Mouse (Mus musculus) embryonic facial prominence, embryonic 11.5 days (tissue): ENCODE measurements around the gene Gtf3c2. TPM values are rescaled to one million over a fixed set of nuclear protein-coding genes. Genes with fewer than 3 reads are reported as not detected.

Source experiments
- ATAC-seq: fragments of 200-750 bp; cut with Nextera tagmentation; replicated peaks from 2 replicates; pipeline ENCODE4 v1.8.0; 2017; ENCODE audit warnings: low read depth; ENCODE audit not compliant: insufficient number of reproducible peaks, low FRiP score, low TSS enrichment
- DNase-seq: peaks from one replicate; pipeline ENCODE4 v3.0.0-alpha.2; 2015; ENCODE audit warnings: low spot score
- H3K27ac ChIP-seq: fragments of 300-500 bp; sonication (generic); replicated peaks from 2 replicates; pipeline ENCODE4 v1.5.1; 2014; ENCODE audit warnings: mild to moderate bottlenecking, low read depth, low read length, control low read depth
- H3K27me3 ChIP-seq: fragments of 300-500 bp; sonication (generic); 2 replicates; pipeline ENCODE4 v1.6.1; 2014; ENCODE audit warnings: mild to moderate bottlenecking, low read length, moderate library complexity, mixed read lengths; ENCODE audit not compliant: control insufficient read depth, insufficient read depth
- H3K36me3 ChIP-seq: fragments of 300-500 bp; sonication (generic); replicated peaks from 2 replicates; pipeline ENCODE4 v1.6.1; 2014; ENCODE audit warnings: low read depth, mild to moderate bottlenecking, low read length, moderate library complexity, mixed read lengths; ENCODE audit not compliant: control insufficient read depth, insufficient read depth
- H3K4me1 ChIP-seq: fragments of 300-500 bp; sonication (generic); 2 replicates; pipeline ENCODE4 v1.6.1; 2014; ENCODE audit warnings: low read length, mixed read lengths; ENCODE audit not compliant: control insufficient read depth, insufficient read depth
- H3K4me2 ChIP-seq: fragments of 300-500 bp; sonication (generic); 2 replicates; pipeline ENCODE4 v1.6.1; 2014; ENCODE audit warnings: low read depth, mild to moderate bottlenecking, control low read depth, low read length, moderate library complexity
- H3K4me3 ChIP-seq: fragments of 300-500 bp; sonication (generic); 2 replicates; pipeline ENCODE4 v1.5.1; 2014; ENCODE audit warnings: low read depth, low read length, control low read depth
- H3K9ac ChIP-seq: fragments of 300-500 bp; sonication (generic); replicated peaks from 2 replicates; pipeline ENCODE4 v1.6.1; 2014; ENCODE audit warnings: mild to moderate bottlenecking, control low read depth, low read length
- H3K9me3 ChIP-seq: fragments of 300-500 bp; sonication (generic); replicated peaks from 2 replicates; pipeline ENCODE4 v1.6.1; 2016; ENCODE audit warnings: mild to moderate bottlenecking, low read length, inconsistent platforms, mixed read lengths; ENCODE audit not compliant: control insufficient read depth
- WGBS: fragments of 180-500 bp; shearing (Covaris S2); extraction: QIAGEN DNeasy Blood & Tissue Kit; methylation state at CpG from one replicate; pipeline ENCODE4 v1.1.7; 2014; 5-methylcytosine and 5-hydroxymethylcytosine counted together
- polyA plus RNA-seq: library from polyadenylated mRNA; unstranded; fragments of >200 nt; fragmentation: Nextera tagmentation; extraction: Ambion mirVana; gene quantifications from 2 replicates; pipeline ENCODE4 v1.2.1, GENCODE M21; 2014

The Gtf3c2 gene
- polyA plus RNA-seq, 1 experiment from 2014 or later: 66.6 TPM

GRCm38 (mm10) chr5:31200327-31200768, 20.4 kb upstream of the Gtf3c2 start:
- Histone ChIP-seq H3K9me3 (peaks cover 5% of the 10 kb centered on the region), H3K4me3 (no peak overlapping the region), H3K4me1 (no peaks in the 10 kb centered on the region), H3K27ac (no peak overlapping the region), H3K27me3 (no peaks in the 10 kb centered on the region), H3K4me2 (no peak overlapping the region; the same call in 1 of the 2 replicates), H3K9ac (no peak overlapping the region; the same call in 1 of the 2 replicates), H3K36me3 (peaks cover 37% of the 10 kb centered on the region)
- DNase-seq (no peak), ATAC-seq (no peak)
- 91% methylated on average over 27 of the region's 27 CpGs for WGBS

- Histone ChIP-seq H3K36me3 (peaks cover 37% of the 10 kb centered on the region), H3K4me3 (no peak overlapping the region), H3K27me3 (no peaks in the 10 kb centered on the region), H3K9me3 (peaks cover 5% of the 10 kb centered on the region), H3K9ac (no peak overlapping the region; the same call in 1 of the 2 replicates), H3K4me1 (no peaks in the 10 kb centered on the region), H3K4me2 (no peak overlapping the region), H3K27ac (no peak overlapping the region)
- WGBS: 89% methylated on average over 9 of the region's 9 CpGs
- DNase-seq: no peak
- ATAC-seq: no peak
These were observed 19.9 kb upstream of the Gtf3c2 start for GRCm38 (mm10) chr5:31199893-31200292.

GRCm38 (mm10) chr5:31199321-31199892, 19.5 kb upstream of the Gtf3c2 start:
- H3K4me2 ChIP-seq: no peak overlapping the region
- peaks cover 37% of the 10 kb centered on the region for H3K36me3 ChIP-seq
- WGBS: 93% methylated on average over 19 of the region's 19 CpGs
- DNase-seq (no peak), ATAC-seq (no peak)
- no peaks in the 10 kb centered on the region for H3K27me3 ChIP-seq
- H3K4me1 ChIP-seq: no peaks in the 10 kb centered on the region
- peaks cover 5% of the 10 kb centered on the region for H3K9me3 ChIP-seq
- H3K27ac ChIP-seq: no peak overlapping the region
- H3K9ac ChIP-seq: no peak overlapping the region
- no peak overlapping the region for H3K4me3 ChIP-seq

- Histone ChIP-seq H3K36me3 (peaks cover 34% of the 10 kb centered on the region), H3K9me3 (peaks cover 5% of the 10 kb centered on the region), H3K4me3 (no peak overlapping the region), H3K27ac (no peak overlapping the region), H3K4me1 (no peaks in the 10 kb centered on the region), H3K9ac (no peak overlapping the region), H3K4me2 (no peak overlapping the region), H3K27me3 (no peaks in the 10 kb centered on the region)
- WGBS: 87% methylated on average over 5 of the region's 5 CpGs
- DNase-seq (no peak), ATAC-seq (no peak)
These were observed 18.8 kb upstream of the Gtf3c2 start for GRCm38 (mm10) chr5:31198616-31199320.

- no peak overlapping the region for H3K27ac ChIP-seq
- H3K4me2 ChIP-seq: no peak overlapping the region
- H3K4me1 ChIP-seq: no peaks in the 10 kb centered on the region
- H3K4me3 ChIP-seq: no peak overlapping the region
- no peak for ATAC-seq
- no peak for DNase-seq
- WGBS: 89% methylated on average over 9 of the region's 9 CpGs
- H3K9ac ChIP-seq: no peak overlapping the region
- H3K9me3 ChIP-seq: peaks cover 5% of the 10 kb centered on the region
- H3K36me3 ChIP-seq: peaks cover 32% of the 10 kb centered on the region
- no peaks in the 10 kb centered on the region for H3K27me3 ChIP-seq
These were observed 18.2 kb upstream of the Gtf3c2 start for GRCm38 (mm10) chr5:31198170-31198569.

GRCm38 (mm10) chr5:31197072-31197471, 17.1 kb upstream of the Gtf3c2 start:
- H3K4me3 ChIP-seq: no peak overlapping the region
- H3K27me3 ChIP-seq: no peaks in the 10 kb centered on the region
- H3K4me1 ChIP-seq: no peaks in the 10 kb centered on the region
- DNase-seq (no peak), ATAC-seq (no peak)
- peaks cover 5% of the 10 kb centered on the region for H3K9me3 ChIP-seq
- 89% methylated on average over 12 of the region's 12 CpGs for WGBS
- no peak overlapping the region for H3K27ac ChIP-seq
- H3K4me2 ChIP-seq: no peak overlapping the region
- no peak overlapping the region for H3K9ac ChIP-seq
- H3K36me3 ChIP-seq: peaks cover 27% of the 10 kb centered on the region

- Histone ChIP-seq H3K4me1 (0 out of 2 replicates have a peak, but pooled peaks cover 2% of the 10 kb centered on the region), H3K9ac (no peak overlapping the region), H3K27me3 (no peaks in the 10 kb centered on the region), H3K9me3 (peaks cover 5% of the 10 kb centered on the region), H3K4me3 (no peak overlapping the region), H3K4me2 (no peak overlapping the region), H3K36me3 (peaks cover 27% of the 10 kb centered on the region), H3K27ac (no peak overlapping the region)
- DNase-seq: no peak
- ATAC-seq: no peak
- 95% methylated on average over 10 of the region's 10 CpGs for WGBS
These were observed 16.3 kb upstream of the Gtf3c2 start for GRCm38 (mm10) chr5:31196207-31196606.

GRCm38 (mm10) chr5:31195671-31196070, 15.7 kb upstream of the Gtf3c2 start:
- ATAC-seq: no peak
- 94% methylated on average over 4 of the region's 4 CpGs for WGBS
- Histone ChIP-seq H3K9me3 (peaks cover 5% of the 10 kb centered on the region), H3K9ac (no peak overlapping the region), H3K36me3 (peaks cover 27% of the 10 kb centered on the region), H3K4me2 (no peak overlapping the region), H3K27ac (no peak overlapping the region), H3K4me1 (0 out of 2 replicates have a peak, but pooled peaks cover 2% of the 10 kb centered on the region), H3K4me3 (no peak overlapping the region), H3K27me3 (no peaks in the 10 kb centered on the region)
- no peak for DNase-seq
